Mouse (Mus musculus): ENCODE results near the gene Plppr3. TPM values are rescaled to one million over a fixed set of nuclear protein-coding genes. Genes with fewer than 3 reads are reported as not detected.

Plppr3 gene
- total RNA-seq, 1 experiment: 3.7 TPM

DNA sequence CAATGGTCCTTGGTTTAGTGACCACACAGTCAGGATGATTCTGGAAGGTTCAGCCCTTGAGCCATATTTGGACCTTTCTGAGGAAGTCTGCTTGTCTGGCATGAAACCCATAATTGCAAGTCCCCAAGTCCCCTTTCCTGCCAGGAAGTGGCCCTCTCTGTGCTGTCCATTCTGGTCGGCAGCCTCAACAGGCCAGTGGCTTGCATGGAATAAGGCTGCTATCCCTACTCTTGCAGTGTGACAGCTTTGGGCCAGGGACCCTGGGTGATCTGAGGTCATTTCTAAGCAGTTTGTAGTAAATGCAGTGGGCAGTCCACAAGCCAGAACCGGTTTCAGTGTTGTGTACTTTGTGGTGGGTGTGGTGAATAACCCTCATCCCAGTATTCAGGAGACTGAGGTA lies 36.3 kb downstream of the Plppr3 start:
- Histone ChIP-seq H3K4me3 (ENCODE audit: insufficient read depth in 1 of 2, low read depth in 1 of 2, low read length in 2 of 2, poor library complexity in 1 of 2, severe bottlenecking in 1 of 2) (no peak overlapping the region), H3K4me1 (ENCODE audit: control insufficient read depth in 2 of 2, insufficient read depth in 2 of 2, low read length in 2 of 2, poor library complexity in 1 of 2) (peaks cover 2 to 4% of the 10 kb centered on the region in 2 experiments; a peak in 3 of 4 replicates), H3K36me3 (ENCODE audit: control insufficient read depth, insufficient read depth, low read length, poor library complexity, severe bottlenecking) (no peaks in the 10 kb centered on the region), H3K9me3 (ENCODE audit: control insufficient read depth, insufficient read depth, low read depth, low read length) (no peaks in the 10 kb centered on the region), H3K9ac (ENCODE audit: insufficient read depth, low read depth, low read length, poor library complexity, severe bottlenecking) (no peak overlapping the region), H3K27ac (ENCODE audit: insufficient read depth, low read depth, low read length, poor library complexity, severe bottlenecking) (no peak overlapping the region)
- TF ChIP-seq MAFK (IDR thresholded peaks at IDR 0.05; ENCODE audit: insufficient read depth, low read depth, low read length) (no peak), HCFC1 (IDR thresholded peaks at IDR 0.05; ENCODE audit: borderline replicate concordance, insufficient read depth, low read length) (no peak), ZNF384 (IDR thresholded peaks at IDR 0.05; ENCODE audit: low read depth, low read length) (no peak), ZC3H11A (IDR thresholded peaks at IDR 0.05; ENCODE audit: borderline replicate concordance, low read depth, low read length) (no peak), CHD2 (IDR thresholded peaks at IDR 0.05; ENCODE audit: low read depth, low read length) (no peak)
- no peak for DNase-seq (ENCODE audit: low read depth, low spot score)
- in situ Hi-C loops (cut with MboI; ENCODE audit: low sequenced_read_pairs in 2 of 2, unreplicated experiment in 2 of 2): no loop called here

DNA sequence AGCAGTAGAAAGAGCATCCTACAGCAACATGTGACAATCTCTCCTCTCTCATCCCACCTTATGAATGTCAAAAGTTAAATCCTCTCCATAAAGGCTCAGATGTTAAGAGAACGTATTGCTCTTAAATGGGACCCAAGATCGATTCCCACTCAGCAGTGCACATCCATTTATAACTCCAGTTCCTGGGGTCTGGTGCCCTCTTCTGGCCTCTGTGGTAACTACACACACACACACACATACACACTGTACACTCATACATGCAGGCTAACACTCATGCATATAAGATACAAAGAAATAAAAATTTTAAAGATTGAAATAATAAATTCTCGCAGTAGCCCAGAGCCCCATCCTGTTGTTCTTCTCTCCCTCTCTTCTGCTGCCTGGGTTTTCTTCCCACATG lies 37.5 kb downstream of the Plppr3 start:
- no peaks in the 10 kb centered on the region for H3K9me3 ChIP-seq (ENCODE audit: control insufficient read depth, insufficient read depth, low read depth, low read length)
- H3K4me1 ChIP-seq (ENCODE audit: control insufficient read depth in 2 of 2, insufficient read depth in 2 of 2, low read length in 2 of 2, poor library complexity in 1 of 2): peaks cover 0 to under 1% of the 10 kb centered on the region in 2 experiments; a peak in 2 of 4 replicates
- H3K4me3 ChIP-seq (ENCODE audit: insufficient read depth in 1 of 2, low read depth in 1 of 2, low read length in 2 of 2, poor library complexity in 1 of 2, severe bottlenecking in 1 of 2): no peak overlapping the region
- no peak overlapping the region for H3K27ac ChIP-seq (ENCODE audit: insufficient read depth, low read depth, low read length, poor library complexity, severe bottlenecking)
- no peak overlapping the region for H3K9ac ChIP-seq (ENCODE audit: insufficient read depth, low read depth, low read length, poor library complexity, severe bottlenecking)
- H3K36me3 ChIP-seq (ENCODE audit: control insufficient read depth, insufficient read depth, low read length, poor library complexity, severe bottlenecking): no peaks in the 10 kb centered on the region
- TF ChIP-seq HCFC1 (IDR thresholded peaks at IDR 0.05; ENCODE audit: borderline replicate concordance, insufficient read depth, low read length) (no peak), ZNF384 (IDR thresholded peaks at IDR 0.05; ENCODE audit: low read depth, low read length) (no peak), CHD2 (IDR thresholded peaks at IDR 0.05; ENCODE audit: low read depth, low read length) (no peak), MAFK (IDR thresholded peaks at IDR 0.05; ENCODE audit: insufficient read depth, low read depth, low read length) (no peak), ZC3H11A (IDR thresholded peaks at IDR 0.05; ENCODE audit: borderline replicate concordance, low read depth, low read length) (no peak)
- no peak for DNase-seq (ENCODE audit: low read depth, low spot score)
- in situ Hi-C loops (cut with MboI; ENCODE audit: low sequenced_read_pairs in 2 of 2, unreplicated experiment in 2 of 2): no loop called here

DNA sequence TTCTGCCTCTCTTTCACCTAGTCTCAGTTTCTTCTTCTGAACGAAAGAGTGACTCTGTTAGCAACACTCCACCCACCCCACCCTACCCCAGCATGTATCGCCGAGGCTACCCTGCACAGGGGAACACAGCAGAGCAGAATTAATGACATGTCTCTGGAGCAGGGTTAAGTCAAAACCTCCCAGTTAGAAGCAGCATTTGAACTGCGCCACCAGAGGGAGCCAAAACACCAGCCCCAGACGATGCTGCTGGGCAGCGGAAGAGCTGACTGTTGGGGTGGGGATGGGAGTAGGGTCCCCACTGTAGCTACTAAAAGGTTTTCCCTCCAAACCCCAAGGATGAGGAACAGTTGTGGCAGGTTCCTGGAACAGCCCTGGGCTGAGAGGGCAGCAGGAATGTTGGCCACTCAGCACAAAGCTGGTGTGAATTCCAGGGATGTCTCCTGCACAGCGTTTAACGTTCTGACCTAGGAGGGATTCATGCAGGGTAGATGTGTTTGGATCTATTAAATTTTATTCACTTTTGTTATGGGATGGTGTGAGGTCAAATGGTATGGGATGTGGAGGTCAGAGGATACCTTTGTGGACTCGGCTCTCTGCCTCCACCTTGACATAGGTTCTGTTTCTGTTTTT lies 39.5 kb downstream of the Plppr3 start:
- H3K4me1 ChIP-seq (ENCODE audit: control insufficient read depth in 2 of 2, insufficient read depth in 2 of 2, low read length in 2 of 2, poor library complexity in 1 of 2): peaks cover 0 to 3% of the 10 kb centered on the region in 2 experiments; a peak in 1 of 4 replicates
- no peak overlapping the region for H3K4me3 ChIP-seq (ENCODE audit: insufficient read depth in 1 of 2, low read depth in 1 of 2, low read length in 2 of 2, poor library complexity in 1 of 2, severe bottlenecking in 1 of 2)
- H3K9ac ChIP-seq (ENCODE audit: insufficient read depth, low read depth, low read length, poor library complexity, severe bottlenecking): no peak overlapping the region
- TF ChIP-seq MAFK (IDR thresholded peaks at IDR 0.05; ENCODE audit: insufficient read depth, low read depth, low read length) (no peak), ZC3H11A (IDR thresholded peaks at IDR 0.05; ENCODE audit: borderline replicate concordance, low read depth, low read length) (peak; percentile 51; the same call in 1 of the 2 replicates), HCFC1 (IDR thresholded peaks at IDR 0.05; ENCODE audit: borderline replicate concordance, insufficient read depth, low read length) (no peak)
- peak; percentile 51 for DNase-seq (ENCODE audit: low read depth, low spot score)
- no peak overlapping the region for H3K27ac ChIP-seq (ENCODE audit: insufficient read depth, low read depth, low read length, poor library complexity, severe bottlenecking)
- H3K36me3 ChIP-seq (ENCODE audit: control insufficient read depth, insufficient read depth, low read length, poor library complexity, severe bottlenecking): no peaks in the 10 kb centered on the region
- in situ Hi-C loops (cut with MboI; ENCODE audit: low sequenced_read_pairs in 2 of 2, unreplicated experiment in 2 of 2): no loop called here
- H3K9me3 ChIP-seq (ENCODE audit: control insufficient read depth, insufficient read depth, low read depth, low read length): no peaks in the 10 kb centered on the region

DNA sequence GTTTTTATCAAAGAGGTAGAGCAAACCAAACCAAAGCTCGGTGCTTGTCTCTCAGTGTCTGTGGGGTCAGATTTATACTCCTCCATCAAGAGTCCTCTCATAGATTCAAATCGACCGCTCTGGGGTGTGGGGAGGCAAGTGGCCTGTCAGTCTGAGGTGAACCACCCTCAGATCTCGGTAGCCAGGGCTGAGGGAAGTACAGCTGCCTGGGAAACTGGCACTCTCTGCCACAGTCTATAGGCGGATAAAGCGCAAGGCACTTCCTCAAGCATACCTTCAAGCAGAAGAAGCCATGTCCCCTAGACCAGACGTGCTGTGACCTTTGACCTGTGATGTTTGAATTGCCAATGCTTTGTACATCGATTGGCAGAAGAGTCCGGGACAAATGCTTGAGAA lies 41.6 kb downstream of the Plppr3 start:
- H3K27ac ChIP-seq (ENCODE audit: insufficient read depth, low read depth, low read length, poor library complexity, severe bottlenecking): no peak overlapping the region
- in situ Hi-C loops (cut with MboI; ENCODE audit: low sequenced_read_pairs in 2 of 2, unreplicated experiment in 2 of 2): no loop called here
- TF ChIP-seq MAFK (IDR thresholded peaks at IDR 0.05; ENCODE audit: insufficient read depth, low read depth, low read length) (no peak), ZNF384 (IDR thresholded peaks at IDR 0.05; ENCODE audit: low read depth, low read length) (no peak), CHD2 (IDR thresholded peaks at IDR 0.05; ENCODE audit: low read depth, low read length) (no peak), ZC3H11A (IDR thresholded peaks at IDR 0.05; ENCODE audit: borderline replicate concordance, low read depth, low read length) (no peak), HCFC1 (IDR thresholded peaks at IDR 0.05; ENCODE audit: borderline replicate concordance, insufficient read depth, low read length) (no peak)
- no peak overlapping the region for H3K9ac ChIP-seq (ENCODE audit: insufficient read depth, low read depth, low read length, poor library complexity, severe bottlenecking)
- peaks cover 0 to 3% of the 10 kb centered on the region in 2 experiments; a peak in 1 of 4 replicates for H3K4me1 ChIP-seq (ENCODE audit: control insufficient read depth in 2 of 2, insufficient read depth in 2 of 2, low read length in 2 of 2, poor library complexity in 1 of 2)
- H3K36me3 ChIP-seq (ENCODE audit: control insufficient read depth, insufficient read depth, low read length, poor library complexity, severe bottlenecking): no peaks in the 10 kb centered on the region
- DNase-seq (ENCODE audit: low read depth, low spot score): no peak
- H3K9me3 ChIP-seq (ENCODE audit: control insufficient read depth, insufficient read depth, low read depth, low read length): no peaks in the 10 kb centered on the region
- H3K4me3 ChIP-seq (ENCODE audit: insufficient read depth in 1 of 2, low read depth in 1 of 2, low read length in 2 of 2, poor library complexity in 1 of 2, severe bottlenecking in 1 of 2): no peak overlapping the region
